Mouse (Mus musculus) midbrain, postnatal 0 days (tissue): ENCODE data around the gene Tagln2. TPM values are rescaled to one million over a fixed set of nuclear protein-coding genes. Genes with fewer than 3 reads are reported as not detected.

Experiments
- ATAC-seq: fragments of 200-750 bp; cut with Nextera tagmentation; 2 replicates; pipeline ENCODE4 v1.8.0; 2017; ENCODE audit warnings: moderate number of reproducible peaks, mild to moderate bottlenecking, moderate TSS enrichment, moderate library complexity; ENCODE audit not compliant: low FRiP score
- DNase-seq: peaks from one replicate; pipeline ENCODE4 v3.0.0-alpha.2; 2015; ENCODE audit warnings: low spot score
- H3K27ac ChIP-seq: fragments of 300-500 bp; sonication (generic); 2 replicates; pipeline ENCODE4 v1.5.1; 2014; ENCODE audit warnings: low read depth, mild to moderate bottlenecking, low read length, mixed read lengths
- H3K27me3 ChIP-seq: fragments of 300-500 bp; sonication (generic); 2 replicates; pipeline ENCODE4 v1.6.1; 2014; ENCODE audit warnings: low read length, control low read depth, mixed read lengths; ENCODE audit not compliant: insufficient read depth
- H3K36me3 ChIP-seq: fragments of 300-500 bp; sonication (generic); 2 replicates; pipeline ENCODE4 v1.6.1; 2014; ENCODE audit warnings: low read length, control low read depth, mixed read lengths; ENCODE audit not compliant: insufficient read depth
- H3K4me1 ChIP-seq: fragments of 300-500 bp; sonication (generic); 2 replicates; pipeline ENCODE4 v1.6.1; 2014; ENCODE audit warnings: mild to moderate bottlenecking, control low read depth, antibody characterized with exemption, low read length, mixed read lengths; ENCODE audit not compliant: insufficient read depth
- H3K4me2 ChIP-seq: fragments of 300-500 bp; sonication (generic); 2 replicates; pipeline ENCODE4 v1.6.1; 2014; ENCODE audit warnings: low read depth, mild to moderate bottlenecking, low read length, mixed read lengths; ENCODE audit not compliant: poor library complexity, severe bottlenecking
- H3K4me3 ChIP-seq: fragments of 300-500 bp; sonication (generic); 2 replicates; pipeline ENCODE4 v1.5.1; 2014; ENCODE audit warnings: low read depth, mild to moderate bottlenecking, low read length, moderate library complexity
- H3K9ac ChIP-seq: fragments of 300-500 bp; sonication (generic); replicated peaks from 2 replicates; pipeline ENCODE4 v1.6.1; 2014; ENCODE audit warnings: mild to moderate bottlenecking, low read length, moderate library complexity, mixed read lengths; ENCODE audit not compliant: poor library complexity, severe bottlenecking
- H3K9me3 ChIP-seq: fragments of 300-500 bp; sonication (generic); 2 replicates; pipeline ENCODE4 v1.6.1; 2016; ENCODE audit warnings: low read length, control low read depth
- CTCF ChIP-seq: IDR thresholded peaks from 2 replicates; pipeline ENCODE4 v1.5.1; 2016; ENCODE audit warnings: antibody characterized with exemption, mild to moderate bottlenecking
- WGBS: fragments of 180-500 bp; shearing (Covaris S2); extraction: QIAGEN DNeasy Blood & Tissue Kit; methylation state at CpG from one replicate; pipeline ENCODE4 v1.1.7; 2014; 5-methylcytosine and 5-hydroxymethylcytosine counted together
- polyA plus RNA-seq: library from polyadenylated mRNA; unstranded; fragments of >200 nt; fragmentation: Nextera tagmentation; extraction: Ambion mirVana; gene quantifications from 2 replicates; pipeline ENCODE4 v1.2.1, GENCODE M21; 2015
- total RNA-seq: library from RNA; depleted of rRNA; stranded (reverse); fragments of >200 nt; gene quantifications from 2 replicates; pipeline ENCODE4 v1.2.3, GENCODE M21; 2014

Tagln2 gene
- total and polyA plus RNA-seq, 2 experiments from 2014 or later, result 36.7 to 41.6 TPM

DNA sequence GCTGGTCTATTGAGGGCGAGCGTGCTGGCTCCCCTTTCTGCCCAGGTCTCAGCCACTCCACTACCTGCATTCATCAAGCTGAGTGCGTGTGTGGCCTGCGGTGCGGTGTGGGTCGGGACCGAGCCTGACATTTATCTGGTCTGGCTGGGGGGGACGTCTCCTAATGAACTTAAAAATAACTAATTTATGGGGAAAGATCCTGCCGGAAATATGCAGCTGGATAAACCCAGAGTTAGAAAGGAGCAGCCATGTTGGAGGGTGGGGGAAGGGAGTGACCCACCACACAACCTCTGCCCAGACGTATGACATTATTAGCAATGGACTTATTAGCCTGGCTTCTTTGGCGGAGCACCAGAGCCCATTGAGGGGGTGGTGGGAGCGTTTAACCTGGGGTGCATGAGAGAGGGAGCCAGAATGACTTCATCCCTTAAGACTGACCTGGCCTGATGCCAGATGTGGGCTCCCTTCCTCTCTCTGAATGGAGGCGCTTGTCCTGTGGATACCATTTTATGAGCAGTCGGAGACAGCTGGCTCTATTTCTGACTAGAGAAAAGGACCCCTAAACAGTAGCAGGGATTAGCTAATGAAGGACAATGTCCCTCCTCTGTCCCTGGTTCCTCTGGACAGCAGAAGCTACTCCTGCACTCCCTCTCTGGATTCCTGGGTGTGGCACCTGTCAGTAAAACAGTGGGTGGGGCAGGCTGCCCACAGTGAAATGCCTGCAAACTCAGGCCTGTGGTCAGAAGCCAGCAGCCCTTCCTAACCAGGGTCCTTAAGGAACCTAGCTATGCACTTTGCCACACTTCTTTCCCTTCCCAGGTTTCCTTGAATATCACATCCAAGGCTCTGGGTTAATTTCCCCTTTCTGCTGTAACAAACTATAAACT, 3.5 kb downstream of the Tagln2 start:
- no peak overlapping the region for H3K4me3 ChIP-seq
- WGBS, result 31% methylated on average over 14 of the region's 14 CpGs
- H3K27me3 ChIP-seq, result peaks cover 12% of the 10 kb centered on the region; the same call in 1 of the 2 replicates
- no peak for ATAC-seq
- no peak overlapping the region; the same call in 1 of the 2 replicates for H3K27ac ChIP-seq
- H3K9me3 ChIP-seq, result no peaks in the 10 kb centered on the region
- peak; percentile 56 for DNase-seq
- TF ChIP-seq CTCF, result no peak
- peaks cover 5% of the 10 kb centered on the region; the same call in 1 of the 2 replicates for H3K4me1 ChIP-seq
- peak overlapping the region; percentile 20; the same call in 1 of the 2 replicates for H3K4me2 ChIP-seq
- H3K9ac ChIP-seq, result no peak overlapping the region
- no peaks in the 10 kb centered on the region for H3K36me3 ChIP-seq

DNA sequence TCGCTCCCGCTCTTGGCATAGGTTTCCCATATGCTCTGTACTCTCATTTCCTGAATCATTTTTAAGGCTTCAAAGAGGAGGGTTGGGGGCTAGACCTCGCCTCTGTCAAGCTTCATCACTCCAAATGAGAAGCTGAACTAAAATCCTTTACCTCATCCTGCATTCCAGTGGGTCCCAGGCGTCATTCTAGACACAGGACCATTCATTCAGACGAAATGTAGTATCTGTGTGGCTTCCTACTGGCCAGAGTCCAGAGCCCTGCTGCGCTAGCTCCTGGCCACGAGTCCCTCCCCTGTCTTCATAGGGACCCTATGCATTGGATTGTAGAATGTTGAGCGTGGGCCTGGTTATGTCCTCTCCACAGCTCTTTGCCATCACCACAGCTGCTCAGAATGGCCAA, 4.9 kb downstream of the Tagln2 start:
- Histone ChIP-seq H3K4me2 (no peak overlapping the region), H3K9ac (no peak overlapping the region), H3K36me3 (no peaks in the 10 kb centered on the region), H3K27ac (no peak overlapping the region), H3K9me3 (no peaks in the 10 kb centered on the region), H3K4me3 (no peak overlapping the region), H3K27me3 (peaks cover 7% of the 10 kb centered on the region; the same call in 1 of the 2 replicates), H3K4me1 (peaks cover 5% of the 10 kb centered on the region; the same call in 1 of the 2 replicates)
- 74% methylated on average over 8 of the region's 8 CpGs for WGBS
- DNase-seq, result no peak
- ATAC-seq, result no peak
- TF ChIP-seq CTCF, result no peak

DNA sequence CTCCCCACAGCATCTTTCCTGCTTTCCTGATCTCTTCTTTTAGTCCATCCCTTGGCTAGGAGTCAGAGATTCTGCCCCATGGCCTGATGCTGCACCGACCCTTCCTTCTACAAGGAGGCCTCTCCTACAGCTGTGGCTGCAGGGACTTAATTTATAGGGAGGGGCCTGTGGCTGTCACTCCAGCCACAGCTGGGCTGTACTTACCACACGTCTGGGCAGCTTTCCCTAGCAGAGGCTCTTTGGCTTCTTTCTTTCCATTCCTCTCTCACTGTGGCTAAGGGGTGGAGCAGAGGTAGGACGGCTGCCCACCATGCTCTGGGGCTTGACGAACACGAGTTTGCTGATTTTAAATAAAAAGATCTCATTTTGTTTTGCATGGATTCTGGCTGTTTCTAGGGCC, 7.2 kb downstream of the Tagln2 start:
- TF ChIP-seq CTCF, result no peak
- no peaks in the 10 kb centered on the region for H3K4me1 ChIP-seq
- ATAC-seq, result no peak
- no peak overlapping the region for H3K4me2 ChIP-seq
- H3K9me3 ChIP-seq, result no peaks in the 10 kb centered on the region
- H3K27me3 ChIP-seq, result no peaks in the 10 kb centered on the region
- no peak for DNase-seq
- no peak overlapping the region for H3K9ac ChIP-seq
- H3K27ac ChIP-seq, result no peak overlapping the region
- H3K36me3 ChIP-seq, result no peaks in the 10 kb centered on the region
- 58% methylated on average over 5 of the region's 5 CpGs for WGBS
- H3K4me3 ChIP-seq, result no peak overlapping the region

DNA sequence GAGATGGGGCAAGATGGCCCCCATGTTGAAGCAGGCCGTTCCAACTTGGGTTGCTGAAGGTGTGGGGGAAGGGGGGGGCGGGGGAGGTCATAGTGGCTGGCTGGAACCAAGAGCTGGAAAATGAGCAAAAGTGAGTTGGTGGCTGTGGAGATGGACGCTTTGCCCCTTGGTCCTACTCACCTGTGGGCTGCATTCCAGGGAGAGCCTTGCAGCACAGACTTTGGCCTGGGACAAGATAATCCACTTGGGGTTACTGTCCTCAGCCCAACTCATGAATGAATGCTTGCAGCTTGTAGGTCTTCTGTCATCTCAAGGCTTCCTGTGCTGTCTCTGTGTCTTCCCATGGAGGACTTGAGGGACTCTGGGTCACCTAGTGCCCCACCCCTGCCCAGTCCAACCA, 7.9 kb downstream of the Tagln2 start:
- no peak for DNase-seq
- no peaks in the 10 kb centered on the region for H3K36me3 ChIP-seq
- TF ChIP-seq CTCF, result no peak
- H3K4me1 ChIP-seq, result no peaks in the 10 kb centered on the region
- no peak for ATAC-seq
- no peak overlapping the region for H3K4me3 ChIP-seq
- 97% methylated on average over 3 of the region's 3 CpGs for WGBS
- H3K9ac ChIP-seq, result no peak overlapping the region
- H3K4me2 ChIP-seq, result no peak overlapping the region
- H3K27ac ChIP-seq, result no peak overlapping the region
- H3K9me3 ChIP-seq, result no peaks in the 10 kb centered on the region
- H3K27me3 ChIP-seq, result no peaks in the 10 kb centered on the region

DNA sequence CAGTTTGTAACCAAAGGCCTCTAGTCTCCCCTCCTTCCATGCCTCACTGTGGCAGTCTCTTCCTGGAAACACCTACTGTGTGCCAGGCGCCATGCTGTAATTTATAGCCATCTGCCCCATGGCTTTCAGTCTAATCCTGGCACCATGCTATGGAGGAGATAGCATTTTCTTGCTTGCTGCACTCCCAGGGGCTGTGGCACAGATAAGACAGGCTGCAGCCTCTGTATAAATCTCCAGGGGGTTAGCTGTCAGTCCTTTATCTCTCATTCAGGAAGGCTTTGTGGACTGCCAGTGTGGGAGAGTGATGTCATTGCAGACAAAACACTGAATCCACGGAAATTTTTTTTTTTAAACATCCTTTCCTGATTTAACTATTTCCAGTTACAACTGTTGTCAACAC, 8.3 kb downstream of the Tagln2 start:
- no peak for TF ChIP-seq CTCF
- Histone ChIP-seq H3K4me1 (no peaks in the 10 kb centered on the region), H3K4me2 (no peak overlapping the region), H3K36me3 (no peaks in the 10 kb centered on the region), H3K27ac (no peak overlapping the region), H3K4me3 (no peak overlapping the region), H3K9me3 (no peaks in the 10 kb centered on the region), H3K9ac (no peak overlapping the region), H3K27me3 (no peaks in the 10 kb centered on the region)
- WGBS, result 39% methylated on average over 2 of the region's 2 CpGs
- DNase-seq, result no peak
- no peak for ATAC-seq

DNA sequence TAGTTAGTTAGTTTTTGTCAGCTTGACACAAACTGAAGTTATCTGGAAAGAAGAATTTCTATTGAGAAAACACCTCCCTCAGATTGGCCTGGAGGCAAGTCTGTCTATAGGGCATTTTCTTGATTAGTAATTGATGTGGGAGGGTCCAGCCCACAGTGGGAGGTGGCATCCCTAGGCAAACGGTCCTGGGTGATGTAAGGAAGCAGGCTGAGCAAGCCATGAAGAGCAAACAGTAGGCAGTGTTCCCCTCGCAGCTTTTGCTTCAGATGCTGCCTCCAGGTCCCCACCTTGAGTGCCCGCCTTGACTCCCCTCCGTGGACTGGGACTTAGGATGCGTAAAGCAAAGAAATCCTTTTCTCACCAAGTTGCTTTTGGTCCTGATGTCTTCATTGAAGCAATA, 9.4 kb downstream of the Tagln2 start:
- Histone ChIP-seq H3K4me2 (no peak overlapping the region), H3K36me3 (no peaks in the 10 kb centered on the region), H3K27me3 (no peaks in the 10 kb centered on the region), H3K27ac (no peak overlapping the region), H3K9ac (no peak overlapping the region), H3K4me1 (no peaks in the 10 kb centered on the region), H3K9me3 (no peaks in the 10 kb centered on the region), H3K4me3 (no peak overlapping the region)
- DNase-seq, result no peak
- ATAC-seq, result no peak
- no peak for TF ChIP-seq CTCF
- WGBS, result 82% methylated on average over 5 of the region's 5 CpGs
